Mouse (Mus musculus) urinary bladder, postnatal 14 days (tissue): ENCODE measurements around the gene Gm20877.
"Not testable (repeated sequence)": the region's sequence is repeated elsewhere in the genome, so short reads cannot be mapped to it uniquely, and the experiment has no call there.

Experiments used
- DNase-seq: peaks from one replicate; pipeline ENCODE4 v3.0.0; 2021; ENCODE audit warnings: low spot score

Gm20877 gene

DNA sequence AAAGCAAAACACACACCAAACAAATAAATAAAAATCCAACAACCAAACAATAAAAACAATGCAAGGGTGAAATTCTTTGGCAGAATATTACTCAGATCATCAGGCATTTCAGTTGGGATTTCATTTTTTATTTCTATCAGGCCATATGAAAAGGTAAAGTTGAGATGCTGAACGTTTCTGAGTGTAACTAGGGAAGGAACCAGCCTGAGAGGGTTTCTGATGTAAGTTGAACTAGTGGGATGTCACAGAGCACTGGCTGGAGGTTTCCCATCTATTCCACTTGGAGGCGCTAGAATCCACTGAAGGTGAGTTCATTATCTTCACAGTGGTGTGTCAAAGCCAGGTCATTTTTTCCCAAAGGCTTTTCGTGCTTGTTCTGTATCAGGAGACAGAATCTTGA lies at the start of gene Gm20877:
Gene Gm20877 (plus strand): TSS at position 301 of the 400 bp plus-strand sequence.
- not testable (repeated sequence) for DNase-seq
